Mouse (Mus musculus) urinary bladder, postnatal 14 days (tissue): Measurements from ENCODE around the gene BC005537.
"Not testable (repeated sequence)": the region's sequence is repeated elsewhere in the genome, so short reads cannot be mapped to it uniquely, and the experiment has no call there.

ENCODE experiments used
- DNase-seq: peaks from one replicate; pipeline ENCODE4 v3.0.0; 2021; ENCODE audit warnings: low spot score

Gene BC005537

GRCm38 (mm10) chr13:24801308-24801921, at the start of gene BC005537:
Gene BC005537, plus strand, starts transcription at chr13:24801657.
- peak; percentile 43 for DNase-seq

GRCm38 (mm10) chr13:24756756-24757155, 44.7 kb upstream of the BC005537 start:
- no peak for DNase-seq

- DNase-seq = no peak
Observed at GRCm38 (mm10) chr13:24757820-24758564, 43.5 kb upstream of the BC005537 start.

GRCm38 (mm10) chr13:24759451-24759850, 42.0 kb upstream of the BC005537 start:
- no peak for DNase-seq

GRCm38 (mm10) chr13:24760351-24760870, 41.0 kb upstream of the BC005537 start:
- no peak for DNase-seq

- no peak for DNase-seq
Observed at GRCm38 (mm10) chr13:24761083-24761402, 40.4 kb upstream of the BC005537 start.

GRCm38 (mm10) chr13:24761403-24762227, 39.8 kb upstream of the BC005537 start, which contains the start of gene Gmnn:
Gene Gmnn, minus strand, starts transcription at chr13:24761923.
- DNase-seq = peak; percentile 87

GRCm38 (mm10) chr13:24762254-24762653, 39.2 kb upstream of the BC005537 start:
- DNase-seq = no peak

- DNase-seq = not testable (repeated sequence)
Observed at GRCm38 (mm10) chr13:24767809-24768208, 33.6 kb upstream of the BC005537 start.

GRCm38 (mm10) chr13:24771482-24771881, 30.0 kb upstream of the BC005537 start:
- not testable (repeated sequence) for DNase-seq

GRCm38 (mm10) chr13:24776146-24776844, 25.2 kb upstream of the BC005537 start:
- DNase-seq = peak; percentile 48

GRCm38 (mm10) chr13:24778026-24778425, 23.4 kb upstream of the BC005537 start:
- DNase-seq = no peak

- no peak for DNase-seq
Observed at GRCm38 (mm10) chr13:24778706-24779380, 22.6 kb upstream of the BC005537 start.

GRCm38 (mm10) chr13:24781916-24782315, 19.5 kb upstream of the BC005537 start:
- DNase-seq = peak; percentile 64

GRCm38 (mm10) chr13:24786014-24786490, 15.4 kb upstream of the BC005537 start:
- no peak for DNase-seq

- no peak for DNase-seq
Observed at GRCm38 (mm10) chr13:24787477-24787876, 14.0 kb upstream of the BC005537 start.

- DNase-seq = peak; percentile 20
Observed at GRCm38 (mm10) chr13:24791349-24791748, 10.1 kb upstream of the BC005537 start.

- peak; percentile 15 for DNase-seq
Observed at GRCm38 (mm10) chr13:24792411-24793045, 8.9 kb upstream of the BC005537 start.

- no peak for DNase-seq
Observed at GRCm38 (mm10) chr13:24798686-24799085, 2.8 kb upstream of the BC005537 start.

GRCm38 (mm10) chr13:24799378-24799777, 2.1 kb upstream of the BC005537 start:
- no peak for DNase-seq
